Comparison of ENCODE assay signal across 7 mouse cellular contexts in the genomic region with DNA sequence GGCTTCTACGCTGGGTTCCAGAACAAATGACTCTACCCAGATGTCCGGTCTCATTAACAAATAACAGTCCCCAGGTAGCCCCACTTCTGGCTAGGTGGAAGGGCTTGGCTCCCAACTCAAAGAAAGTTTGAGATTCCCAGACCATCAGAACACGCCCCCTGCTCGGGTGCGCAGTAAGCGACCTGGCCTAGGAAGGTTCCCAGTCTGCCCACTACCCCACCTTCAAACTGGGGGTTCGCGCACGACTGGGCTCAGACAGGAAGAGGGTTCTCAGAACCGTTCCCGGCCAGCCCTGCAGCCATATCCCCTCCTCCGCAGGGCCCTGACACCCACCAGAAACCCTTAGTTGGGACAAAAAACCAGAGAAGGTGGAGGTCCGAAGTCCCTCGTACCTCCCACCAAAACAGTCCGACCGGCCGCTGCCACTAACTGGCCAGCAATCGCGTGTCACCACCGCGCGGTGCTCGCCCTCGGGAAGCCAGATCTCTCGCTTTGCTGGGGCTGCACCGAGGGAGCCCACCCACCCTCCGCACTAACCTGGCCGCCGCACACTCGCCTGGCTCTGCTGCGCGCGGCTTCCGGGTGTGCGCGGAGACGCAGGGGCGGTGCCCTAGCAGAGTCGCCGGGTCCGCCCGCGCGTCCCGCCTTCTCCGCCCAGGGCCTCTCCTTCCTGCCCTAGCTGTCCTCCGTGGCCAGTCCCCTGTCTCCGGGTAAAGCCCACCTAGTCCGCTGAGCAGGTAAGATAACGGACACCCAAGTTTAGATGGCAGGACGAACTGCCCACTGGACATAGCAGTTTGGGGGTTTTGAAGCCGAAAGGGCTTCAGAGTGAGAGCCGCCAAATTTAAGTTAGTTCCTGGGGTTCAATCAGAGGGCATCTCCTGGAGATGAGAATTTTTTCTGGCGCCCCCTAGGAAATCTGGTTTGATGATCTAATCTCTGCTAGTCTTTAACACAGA. TPM values are rescaled to one million over a fixed set of nuclear protein-coding genes. Genes with fewer than 3 reads are reported as not detected.
DNase-seq lines count a peak whose midpoint lies in the region; ATAC-seq and TF ChIP-seq lines count a peak whose summit lies in the region.

A gene (minus strand): TSS at position 586 of the 959 bp plus-strand sequence.
A gene (plus strand): TSS at position 625 of the 959 bp plus-strand sequence.

- peak within 1 kb of the TSS; percentile 67 for H3K9ac ChIP-seq in forebrain, embryonic 15.5 days (replicated peaks)
- H3K9ac ChIP-seq in hindbrain, embryonic 12.5 days = peak within 1 kb of the TSS; percentile 69
- H3K9ac ChIP-seq in limb, embryonic 15.5 days = peak within 1 kb of the TSS; percentile 51
- H3K9ac ChIP-seq in midbrain, embryonic 16.5 days (ENCODE audit: low read depth, low read length) = peak within 1 kb of the TSS; percentile 74
- peak within 1 kb of the TSS; percentile 69 for H3K9ac ChIP-seq in stomach, postnatal 0 days (ENCODE audit: low read length)

- ATAC-seq in forebrain, embryonic 15.5 days (replicated peaks) = peak; percentile 27; the same call in 1 of the 2 replicates
- 0 out of 2 replicates have a peak, but pooled peaks have one; percentile 18 for ATAC-seq in hindbrain, embryonic 12.5 days (ENCODE audit: low FRiP score)
- no peak for ATAC-seq in limb, embryonic 15.5 days (ENCODE audit: insufficient number of reproducible peaks, low FRiP score, low TSS enrichment, low read depth)
- ATAC-seq in midbrain, embryonic 16.5 days = no peak
- ATAC-seq in stomach, postnatal 0 days (ENCODE audit: low FRiP score, low TSS enrichment) = peak; percentile 76

- peaks cover 34% of the 10 kb centered on the region for H3K4me1 ChIP-seq in forebrain, embryonic 15.5 days
- H3K4me1 ChIP-seq in hindbrain, embryonic 12.5 days = peaks cover 19% of the 10 kb centered on the region
- H3K4me1 ChIP-seq in limb, embryonic 15.5 days = peaks cover 38% of the 10 kb centered on the region
- peaks cover 12% of the 10 kb centered on the region; the same call in 1 of the 2 replicates for H3K4me1 ChIP-seq in midbrain, embryonic 16.5 days (ENCODE audit: control insufficient read depth, insufficient read depth, low read length)
- H3K4me1 ChIP-seq in stomach, postnatal 0 days (replicated peaks; ENCODE audit: control insufficient read depth, insufficient read depth) = 0 out of 2 replicates have a peak, but pooled peaks cover 11% of the 10 kb centered on the region

- H3K9me3 ChIP-seq in forebrain, embryonic 15.5 days = peaks cover 4% of the 10 kb centered on the region; the same call in 1 of the 2 replicates
- no peaks in the 10 kb centered on the region; the same call in 1 of the 2 replicates for H3K9me3 ChIP-seq in hindbrain, embryonic 12.5 days (replicated peaks)
- H3K9me3 ChIP-seq in limb, embryonic 15.5 days = no peaks in the 10 kb centered on the region
- H3K9me3 ChIP-seq in midbrain, embryonic 16.5 days (replicated peaks; ENCODE audit: control insufficient read depth, low read length, poor library complexity, severe bottlenecking) = no peaks in the 10 kb centered on the region
- H3K9me3 ChIP-seq in stomach, postnatal 0 days (ENCODE audit: control insufficient read depth, low read length) = no peaks in the 10 kb centered on the region

- 0 out of 2 replicates have a peak, but pooled peaks have one; percentile 10 for TF ChIP-seq CTCF in stomach, postnatal 0 days (IDR thresholded peaks at IDR 0.05; ENCODE audit: low read depth)

- TF ChIP-seq EP300 in stomach, postnatal 0 days (optimal IDR thresholded peaks at IDR 0.05) = no peak

- peaks cover 90% of the 10 kb centered on the region for H3K27me3 ChIP-seq in forebrain, embryonic 15.5 days
- H3K27me3 ChIP-seq in hindbrain, embryonic 12.5 days = peaks cover 96% of the 10 kb centered on the region
- peaks cover 71% of the 10 kb centered on the region for H3K27me3 ChIP-seq in limb, embryonic 15.5 days
- peaks cover 70% of the 10 kb centered on the region for H3K27me3 ChIP-seq in midbrain, embryonic 16.5 days (ENCODE audit: control insufficient read depth, insufficient read depth, low read depth, low read length)
- peaks cover 2% of the 10 kb centered on the region; the same call in 1 of the 2 replicates for H3K27me3 ChIP-seq in stomach, postnatal 0 days (ENCODE audit: control insufficient read depth, insufficient read depth, low read length)

- H3K36me3 ChIP-seq in forebrain, embryonic 15.5 days = no peaks in the 10 kb centered on the region
- H3K36me3 ChIP-seq in hindbrain, embryonic 12.5 days = no peaks in the 10 kb centered on the region
- no peaks in the 10 kb centered on the region for H3K36me3 ChIP-seq in limb, embryonic 15.5 days
- H3K36me3 ChIP-seq in midbrain, embryonic 16.5 days (ENCODE audit: control insufficient read depth, insufficient read depth, low read length) = no peaks in the 10 kb centered on the region
- no peaks in the 10 kb centered on the region; the same call in 1 of the 2 replicates for H3K36me3 ChIP-seq in stomach, postnatal 0 days (ENCODE audit: control insufficient read depth, insufficient read depth, low read length)

- H3K27ac ChIP-seq in forebrain, embryonic 15.5 days (replicated peaks) = no peak within 1 kb of the TSS
- H3K27ac ChIP-seq in hindbrain, embryonic 12.5 days = no peak within 1 kb of the TSS
- H3K27ac ChIP-seq in limb, embryonic 15.5 days = no peak within 1 kb of the TSS; the same call in 1 of the 2 replicates
- no peak within 1 kb of the TSS for H3K27ac ChIP-seq in midbrain, embryonic 16.5 days (ENCODE audit: low read length)
- H3K27ac ChIP-seq in stomach, postnatal 0 days (replicated peaks) = no peak within 1 kb of the TSS

- DNase-seq in Muller cell, postnatal 12 days (ENCODE audit: inconsistent ontology term) = peak; percentile 84
- peak; percentile 57 for DNase-seq in c-Kit-negative CD71-positive TER-119-positive erythroid progenitor cells, embryonic 14.5 days (ENCODE audit: low read depth, low spot score)
- peak; percentile 83 for DNase-seq in stomach, postnatal 0 days (ENCODE audit: low spot score)

- under 1% methylated on average over 54 of the region's 54 CpGs for WGBS in forebrain, embryonic 15.5 days
- 1% methylated on average over 54 of the region's 54 CpGs for WGBS in hindbrain, embryonic 12.5 days
- 2% methylated on average over 54 of the region's 54 CpGs for WGBS in limb, embryonic 15.5 days
- WGBS in midbrain, embryonic 16.5 days = 1% methylated on average over 54 of the region's 54 CpGs
- under 1% methylated on average over 54 of the region's 54 CpGs for WGBS in stomach, postnatal 0 days

- H3K4me3 ChIP-seq in forebrain, embryonic 15.5 days = peak within 1 kb of the TSS; percentile 70
- H3K4me3 ChIP-seq in hindbrain, embryonic 12.5 days = peak within 1 kb of the TSS; percentile 57
- H3K4me3 ChIP-seq in limb, embryonic 15.5 days = peak within 1 kb of the TSS; percentile 68
- H3K4me3 ChIP-seq in midbrain, embryonic 16.5 days (ENCODE audit: low read depth, low read length) = peak within 1 kb of the TSS; percentile 63
- H3K4me3 ChIP-seq in stomach, postnatal 0 days (ENCODE audit: low read depth, low read length) = peak within 1 kb of the TSS; percentile 65

- H3K4me2 ChIP-seq in forebrain, embryonic 15.5 days (replicated peaks) = peak within 1 kb of the TSS; percentile 83
- peak within 1 kb of the TSS; percentile 76 for H3K4me2 ChIP-seq in hindbrain, embryonic 12.5 days (replicated peaks)
- peak within 1 kb of the TSS; percentile 86 for H3K4me2 ChIP-seq in limb, embryonic 15.5 days
- H3K4me2 ChIP-seq in midbrain, embryonic 16.5 days (ENCODE audit: low read length) = peak within 1 kb of the TSS; percentile 82
- H3K4me2 ChIP-seq in stomach, postnatal 0 days (replicated peaks; ENCODE audit: low read depth) = peak within 1 kb of the TSS; percentile 91

RNA-seq across cellular contexts. Expression of the first gene that starts in this region (rescaled TPM):
- 21.1 and 23.7 TPM in 2 replicates for polyA plus RNA-seq in forebrain, embryonic 15.5 days (2015; fragmentation: Nextera tagmentation; extraction: Ambion mirVana)
- polyA plus RNA-seq in hindbrain, embryonic 12.5 days (2016; fragmentation: Nextera tagmentation; extraction: Ambion mirVana) = 17.2 and 17.5 TPM in 2 replicates
- 30.8 and 38.0 TPM in 2 replicates for polyA plus RNA-seq in limb, embryonic 15.5 days (2015; fragmentation: Nextera tagmentation; extraction: Ambion mirVana)
- polyA plus RNA-seq in midbrain, embryonic 16.5 days (2015; fragmentation: Nextera tagmentation; extraction: Ambion mirVana) = 12.8 and 14.0 TPM in 2 replicates
- polyA plus RNA-seq in stomach, postnatal 0 days (2015; fragmentation: Nextera tagmentation; extraction: Ambion mirVana) = 28.6 and 30.5 TPM in 2 replicates

RNA-seq across cellular contexts. Expression of the second gene that starts in this region (rescaled TPM):
- polyA plus RNA-seq in forebrain, embryonic 15.5 days (2015; fragmentation: Nextera tagmentation; extraction: Ambion mirVana) = 0.72 and 0.85 TPM in 2 replicates
- 0.97 and 1.4 TPM in 2 replicates for polyA plus RNA-seq in hindbrain, embryonic 12.5 days (2016; fragmentation: Nextera tagmentation; extraction: Ambion mirVana)
- 4.6 and 4.9 TPM in 2 replicates for polyA plus RNA-seq in limb, embryonic 15.5 days (2015; fragmentation: Nextera tagmentation; extraction: Ambion mirVana)
- polyA plus RNA-seq in midbrain, embryonic 16.5 days (2015; fragmentation: Nextera tagmentation; extraction: Ambion mirVana) = 0.82 and 1.1 TPM in 2 replicates
- 3.5 and 3.7 TPM in 2 replicates for polyA plus RNA-seq in stomach, postnatal 0 days (2015; fragmentation: Nextera tagmentation; extraction: Ambion mirVana)

Comparison
In these comparisons a context has a peak if more than half of its experiments do, and no peak if none do; other contexts are left out.
1. ATAC-seq: peak in forebrain, embryonic 15.5 days (single experiment), hindbrain, embryonic 12.5 days (single experiment) and stomach, postnatal 0 days (single experiment); none in limb, embryonic 15.5 days (single experiment) and midbrain, embryonic 16.5 days (single experiment).
2. Peak in every context shown above with its lines, with median percentiles within 50 percentile points of each other: DNase-seq, H3K4me2 ChIP-seq, H3K4me3 ChIP-seq and H3K9ac ChIP-seq.